Comparison of ENCODE assay signal across 9 mouse cellular contexts in the genomic region with DNA sequence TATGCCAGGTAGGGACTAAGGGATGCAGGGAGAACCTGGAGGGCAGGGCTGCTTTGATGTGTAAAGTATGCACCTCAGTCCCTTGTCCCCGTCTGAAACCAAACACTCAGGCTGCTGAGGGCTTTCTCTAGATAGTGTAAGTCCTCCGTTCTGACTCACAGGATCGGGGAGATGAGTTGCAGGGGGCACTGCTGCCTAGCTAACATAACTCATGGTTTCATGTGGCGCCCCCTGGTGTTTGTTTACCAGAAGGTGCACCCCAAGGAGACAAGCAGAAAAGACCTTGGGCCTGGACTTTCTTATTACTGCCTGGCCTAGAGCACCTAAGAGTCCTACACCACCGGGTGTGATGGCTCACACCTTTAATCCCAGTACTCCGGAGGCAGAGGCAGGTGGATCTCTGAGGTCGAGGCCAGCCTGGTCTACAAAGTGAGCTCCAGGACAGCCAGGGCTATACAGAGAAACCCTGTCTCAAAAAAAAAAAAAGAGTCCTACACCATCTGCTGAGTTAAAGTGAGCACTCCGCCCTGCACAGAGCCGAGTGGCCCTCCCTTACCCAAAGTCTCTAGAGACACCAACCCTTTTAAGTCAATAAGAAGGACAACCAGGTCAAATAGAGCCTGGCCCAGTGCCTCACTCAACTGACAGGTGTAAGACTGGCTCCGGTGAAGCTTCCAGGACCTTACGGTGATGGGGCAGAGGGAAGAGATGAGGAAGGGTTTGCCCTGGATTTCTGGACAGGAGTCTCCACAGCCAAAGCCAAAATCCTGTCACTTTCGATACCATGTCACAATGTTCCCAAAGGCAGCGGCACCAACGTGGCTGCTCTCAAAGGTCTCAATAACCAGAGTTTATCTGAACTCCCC. TPM values are rescaled to one million over a fixed set of nuclear protein-coding genes. Genes with fewer than 3 reads are reported as not detected.
DNase-seq lines count a peak whose midpoint lies in the region; ATAC-seq lines count a peak whose summit lies in the region.
"Had no signal": no experiment of that assay in that cellular context is flagged by ENCODE, and none has a peak within 500 bp of the region (broad histone marks: within the 10 kb centered on the region; RNA-seq: fewer than 3 reads in every experiment).

No protein-coding gene starts in this region.

- H3K36me3 ChIP-seq in kidney, embryonic 15.5 days = no peaks in the 10 kb centered on the region
- no peaks in the 10 kb centered on the region for H3K36me3 ChIP-seq in intestine, embryonic 15.5 days

- 56% methylated on average over 14 of the region's 14 CpGs for WGBS in kidney, embryonic 15.5 days
- WGBS in intestine, embryonic 15.5 days = 53% methylated on average over 14 of the region's 14 CpGs

- no peak for ATAC-seq in kidney, embryonic 15.5 days (replicated peaks; ENCODE audit: low FRiP score)
- peak; percentile 63; the same call in 1 of the 2 replicates for ATAC-seq in intestine, embryonic 15.5 days
- peak; percentile 75 for ATAC-seq in megakaryocyte, adult 5-6 weeks (ENCODE audit: poor library complexity, severe bottlenecking)

- 0 out of 2 replicates have a peak, but pooled peaks cover 5% of the 10 kb centered on the region for H3K27me3 ChIP-seq in kidney, embryonic 15.5 days
- no peaks in the 10 kb centered on the region for H3K27me3 ChIP-seq in intestine, embryonic 15.5 days (replicated peaks)

- peaks cover 6% of the 10 kb centered on the region for H3K4me1 ChIP-seq in kidney, embryonic 15.5 days
- H3K4me1 ChIP-seq in intestine, embryonic 15.5 days (replicated peaks) = no peaks in the 10 kb centered on the region

- H3K9ac ChIP-seq in kidney, embryonic 15.5 days = no peak overlapping the region
- H3K9ac ChIP-seq in intestine, embryonic 15.5 days = no peak overlapping the region

- peak; percentile 34 for DNase-seq in kidney, adult 18-20 months
- peak; percentile 88 for DNase-seq in ES-CJ7 (ENCODE audit: low read depth, low spot score)
- DNase-seq in adrenal gland, postnatal 25 days = peak; percentile 53
- DNase-seq in thymus, postnatal 0 days (ENCODE audit: low spot score) = peak; percentile 89
- no peak for DNase-seq in layer of hippocampus, adult 11-12 months (ENCODE audit: low spot score)

- H3K4me3 ChIP-seq in kidney, embryonic 15.5 days (replicated peaks) = no peak overlapping the region
- no peak overlapping the region for H3K4me3 ChIP-seq in intestine, embryonic 15.5 days (replicated peaks)
- H3K4me3 ChIP-seq: myocyte had no signal

- H3K9me3 ChIP-seq in kidney, embryonic 15.5 days (replicated peaks) = no peaks in the 10 kb centered on the region
- no peaks in the 10 kb centered on the region for H3K9me3 ChIP-seq in intestine, embryonic 15.5 days

- no peak overlapping the region for H3K27ac ChIP-seq in kidney, embryonic 15.5 days
- H3K27ac ChIP-seq in intestine, embryonic 15.5 days = no peak overlapping the region

- no peak overlapping the region for H3K4me2 ChIP-seq in kidney, embryonic 15.5 days
- no peak overlapping the region for H3K4me2 ChIP-seq in intestine, embryonic 15.5 days (replicated peaks)

RNA-seq across cellular contexts. Expression of gene Btnl10, which starts 0.6 kb away (rescaled TPM):
- polyA plus RNA-seq in kidney, embryonic 15.5 days (2015; fragmentation: Nextera tagmentation; extraction: Ambion mirVana) = 0.10 and 0.30 TPM in 2 replicates
- total RNA-seq in adrenal gland, postnatal 25 days (2021) = not detected in 2 replicates
- 0.27 and 0.34 TPM in 2 replicates for polyA plus RNA-seq in intestine, embryonic 15.5 days (2015; fragmentation: Nextera tagmentation; extraction: Ambion mirVana)
- 0.94 and 1.8 TPM in 2 replicates for total RNA-seq in megakaryocyte, adult 5-6 weeks (2015)
- 1.2 and 2.8 TPM in 2 replicates for total RNA-seq in megakaryocyte, adult 5-6 weeks (2017)
- polyA plus RNA-seq in thymus, postnatal 0 days (2015; fragmentation: Nextera tagmentation; extraction: Ambion mirVana) = 0.09 TPM in 1 of 2 replicates, not detected in the other
- polyA plus RNA-seq: myocyte had no signal

RNA-seq across cellular contexts. Expression of gene Zfp39, which starts 13.1 kb away (rescaled TPM):
- 5.2 and 6.9 TPM in 2 replicates for polyA plus RNA-seq in kidney, embryonic 15.5 days (2015; fragmentation: Nextera tagmentation; extraction: Ambion mirVana)
- 4.9 and 6.3 TPM in 2 replicates for total RNA-seq in adrenal gland, postnatal 25 days (2021)
- polyA plus RNA-seq in intestine, embryonic 15.5 days (2015; fragmentation: Nextera tagmentation; extraction: Ambion mirVana) = 3.7 and 4.6 TPM in 2 replicates
- 12.5 and 13.3 TPM in 2 replicates for total RNA-seq in megakaryocyte, adult 5-6 weeks (2015)
- 8.2 and 8.6 TPM in 2 replicates for total RNA-seq in megakaryocyte, adult 5-6 weeks (2017)
- 6.1 and 7.9 TPM in 2 replicates for polyA plus RNA-seq in thymus, postnatal 0 days (2015; fragmentation: Nextera tagmentation; extraction: Ambion mirVana)

RNA-seq across cellular contexts. Expression of gene Rnf187, which starts 21.6 kb away (rescaled TPM):
- 243 and 247 TPM in 2 replicates for polyA plus RNA-seq in kidney, embryonic 15.5 days (2015; fragmentation: Nextera tagmentation; extraction: Ambion mirVana)
- total RNA-seq in adrenal gland, postnatal 25 days (2021) = 154 and 161 TPM in 2 replicates
- 201 and 207 TPM in 2 replicates for polyA plus RNA-seq in intestine, embryonic 15.5 days (2015; fragmentation: Nextera tagmentation; extraction: Ambion mirVana)
- total RNA-seq in megakaryocyte, adult 5-6 weeks (2015) = 42.6 and 42.9 TPM in 2 replicates
- 49.7 and 61.7 TPM in 2 replicates for total RNA-seq in megakaryocyte, adult 5-6 weeks (2017)
- 245 and 268 TPM in 2 replicates for polyA plus RNA-seq in thymus, postnatal 0 days (2015; fragmentation: Nextera tagmentation; extraction: Ambion mirVana)

RNA-seq across cellular contexts. Expression of gene Hist3h2ba, which starts 31.6 kb away (rescaled TPM):
- polyA plus RNA-seq in kidney, embryonic 15.5 days (2015; fragmentation: Nextera tagmentation; extraction: Ambion mirVana) = 81.6 and 82.0 TPM in 2 replicates
- 8.5 and 9.6 TPM in 2 replicates for total RNA-seq in adrenal gland, postnatal 25 days (2021)
- polyA plus RNA-seq in intestine, embryonic 15.5 days (2015; fragmentation: Nextera tagmentation; extraction: Ambion mirVana) = 39.9 and 40.0 TPM in 2 replicates
- total RNA-seq in megakaryocyte, adult 5-6 weeks (2015) = 4.6 and 6.9 TPM in 2 replicates
- total RNA-seq in megakaryocyte, adult 5-6 weeks (2017) = 5.4 and 10.9 TPM in 2 replicates
- 50.8 and 57.5 TPM in 2 replicates for polyA plus RNA-seq in thymus, postnatal 0 days (2015; fragmentation: Nextera tagmentation; extraction: Ambion mirVana)

RNA-seq across cellular contexts. Expression of gene Hist3h2a, which starts 37.4 kb away (rescaled TPM):
- 36.4 and 40.3 TPM in 2 replicates for polyA plus RNA-seq in kidney, embryonic 15.5 days (2015; fragmentation: Nextera tagmentation; extraction: Ambion mirVana)
- total RNA-seq in adrenal gland, postnatal 25 days (2021) = 21.2 and 25.6 TPM in 2 replicates
- polyA plus RNA-seq in intestine, embryonic 15.5 days (2015; fragmentation: Nextera tagmentation; extraction: Ambion mirVana) = 27.2 and 28.3 TPM in 2 replicates
- 20.6 and 24.9 TPM in 2 replicates for total RNA-seq in megakaryocyte, adult 5-6 weeks (2015)
- 267 and 273 TPM in 2 replicates for total RNA-seq in megakaryocyte, adult 5-6 weeks (2017)
- polyA plus RNA-seq in thymus, postnatal 0 days (2015; fragmentation: Nextera tagmentation; extraction: Ambion mirVana) = 52.3 and 52.8 TPM in 2 replicates
